8 mouse cellular contexts compared by ENCODE assay signal in the genomic region with DNA sequence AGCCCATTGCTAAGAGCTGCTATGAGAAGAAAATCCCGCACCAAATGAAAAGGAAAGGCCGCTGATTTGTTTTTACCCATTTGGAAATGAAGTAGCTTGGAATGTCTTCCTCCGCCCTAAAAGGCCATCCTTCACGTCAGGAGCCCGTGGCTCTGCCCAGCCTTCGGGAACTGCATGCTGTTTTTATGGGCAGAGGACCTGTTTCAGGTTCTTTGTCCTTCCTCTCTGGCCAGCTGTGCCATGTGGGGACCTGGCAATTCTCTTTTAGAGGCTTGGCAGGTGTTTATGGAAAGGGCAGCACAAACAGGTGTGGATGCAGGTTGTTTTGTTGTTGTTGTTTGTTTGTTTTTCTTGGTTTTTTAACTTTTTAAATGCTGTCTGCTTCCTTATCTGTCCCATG.
A peak's percentile ranks its signal among the peaks of the same experiment; 100 is the strongest.
DNase-seq lines count a peak whose midpoint lies in the region; ATAC-seq and TF ChIP-seq lines count a peak whose summit lies in the region.

No protein-coding gene starts in this region.

- peak overlapping the region; percentile 60; the same call in 1 of the 2 replicates for H3K9ac ChIP-seq in forebrain, embryonic 13.5 days
- 0 out of 2 replicates have a peak overlapping the region, but pooled peaks have one; percentile 1 for H3K9ac ChIP-seq in intestine, postnatal 0 days (ENCODE audit: low read depth, low read length)

- H3K36me3 ChIP-seq in forebrain, embryonic 13.5 days (ENCODE audit: poor library complexity, severe bottlenecking), result no peaks in the 10 kb centered on the region
- no peaks in the 10 kb centered on the region for H3K36me3 ChIP-seq in intestine, postnatal 0 days (ENCODE audit: control insufficient read depth, insufficient read depth)
- no peaks in the 10 kb centered on the region for H3K36me3 ChIP-seq in myocyte (ENCODE audit: control insufficient read depth, insufficient read depth)

- peak overlapping the region; percentile 61 for H3K4me2 ChIP-seq in forebrain, embryonic 13.5 days
- H3K4me2 ChIP-seq in intestine, postnatal 0 days (replicated peaks; ENCODE audit: low read depth), result peak overlapping the region; percentile 60
- peak overlapping the region; percentile 15 for H3K4me2 ChIP-seq in myocyte (ENCODE audit: low read depth)

- H3K79me2 ChIP-seq in myocyte (ENCODE audit: control insufficient read depth, insufficient read depth), result no peaks in the 10 kb centered on the region

- H3ac ChIP-seq in myocyte (ENCODE audit: control insufficient read depth, insufficient read length), result no peak overlapping the region

- H3K9me3 ChIP-seq in forebrain, embryonic 13.5 days (replicated peaks), result no peaks in the 10 kb centered on the region
- H3K9me3 ChIP-seq in intestine, postnatal 0 days (ENCODE audit: control insufficient read depth), result no peaks in the 10 kb centered on the region

- no peak for TF ChIP-seq CTCF in layer of hippocampus, adult 2 months (conservative IDR thresholded peaks at IDR 0.05)
- no peak for TF ChIP-seq CTCF in intestine, postnatal 0 days (IDR thresholded peaks at IDR 0.05; ENCODE audit: low read depth)

- peak overlapping the region; percentile 42 for H3K4me3 ChIP-seq in layer of hippocampus, adult 2 months
- H3K4me3 ChIP-seq in forebrain, embryonic 13.5 days, result 0 out of 2 replicates have a peak overlapping the region, but pooled peaks have one; percentile 31
- 0 out of 2 replicates have a peak overlapping the region, but pooled peaks have one; percentile 16 for H3K4me3 ChIP-seq in intestine, postnatal 0 days (ENCODE audit: low read depth, low read length)
- H3K4me3 ChIP-seq in myocyte, result no peak overlapping the region

- no peak for DNase-seq in layer of hippocampus, adult 2 months (ENCODE audit: low spot score in 2 of 2)
- DNase-seq in layer of hippocampus, adult 8-10 months (ENCODE audit: low spot score in 2 of 2), result no peak
- DNase-seq in spleen, postnatal 36 days (ENCODE audit: low spot score in 2 of 2), result no peak
- DNase-seq in retina, embryonic 14.5 days (ENCODE audit: low spot score), result no peak
- no peak for DNase-seq in adrenal gland, adult 8-10 months

- 0 out of 2 replicates have a peak, but pooled peaks cover 3% of the 10 kb centered on the region for H3K27me3 ChIP-seq in forebrain, embryonic 13.5 days
- no peaks in the 10 kb centered on the region; the same call in 1 of the 2 replicates for H3K27me3 ChIP-seq in intestine, postnatal 0 days (replicated peaks; ENCODE audit: control insufficient read depth, insufficient read depth, low read length)
- H3K27me3 ChIP-seq in myocyte (ENCODE audit: control insufficient read depth, insufficient read depth, insufficient read length), result no peaks in the 10 kb centered on the region

- H3K27ac ChIP-seq in layer of hippocampus, adult 2 months, result 0 out of 2 replicates have a peak overlapping the region, but pooled peaks have one; percentile 14
- peak overlapping the region; percentile 84 for H3K27ac ChIP-seq in forebrain, embryonic 13.5 days
- no peak overlapping the region for H3K27ac ChIP-seq in intestine, postnatal 0 days (ENCODE audit: low read depth, low read length)

- peak; percentile 23; the same call in 1 of the 2 replicates for ATAC-seq in forebrain, embryonic 13.5 days
- no peak for ATAC-seq in intestine, postnatal 0 days

- WGBS in forebrain, embryonic 13.5 days, result 3% methylated on average over 6 of the region's 6 CpGs
- 32% methylated on average over 6 of the region's 6 CpGs for WGBS in intestine, postnatal 0 days

- H3K4me1 ChIP-seq in forebrain, embryonic 13.5 days, result peaks cover 35% of the 10 kb centered on the region
- H3K4me1 ChIP-seq in intestine, postnatal 0 days (replicated peaks; ENCODE audit: control insufficient read depth, insufficient read depth, low read length), result no peaks in the 10 kb centered on the region

- no peak for TF ChIP-seq POLR2A in myocyte (IDR thresholded peaks at IDR 0.05; ENCODE audit: insufficient read length, low read depth)

TF ChIP-seq in myocyte, 11 proteins besides CTCF, POLR2A, EP300 and RAD21:
- TF ChIP-seq TCF3 (IDR thresholded peaks at IDR 0.05; ENCODE audit: insufficient read length, low read depth) (no peak), CEBPB (IDR thresholded peaks at IDR 0.05; ENCODE audit: insufficient read depth, poor library complexity, severe bottlenecking) (no peak), MYOD1 (IDR thresholded peaks at IDR 0.05; ENCODE audit: control insufficient read depth in 1 of 3, insufficient read length in 2 of 3, low read depth in 2 of 3) (no peak), SRF (IDR thresholded peaks at IDR 0.05; ENCODE audit: control insufficient read depth, insufficient read length, low read depth) (no peak), POLR2AphosphoS2 (IDR thresholded peaks at IDR 0.05; ENCODE audit: insufficient read length, low read depth) (no peak), E2F4 (IDR thresholded peaks at IDR 0.05; ENCODE audit: insufficient read depth) (no peak), TCF12 (IDR thresholded peaks at IDR 0.05; ENCODE audit: insufficient read depth, poor library complexity, severe bottlenecking) (no peak), USF1 (IDR thresholded peaks at IDR 0.05; ENCODE audit: low read depth) (no peak), REST (IDR thresholded peaks at IDR 0.05; ENCODE audit: insufficient read depth, insufficient read length) (no peak), MAX (IDR thresholded peaks at IDR 0.05; ENCODE audit: low read depth) (no peak), MYOG (IDR thresholded peaks at IDR 0.05; ENCODE audit: control insufficient read depth in 1 of 3, insufficient read depth in 1 of 3, insufficient read length in 2 of 3, low read depth in 2 of 3) (no peak)
TF ChIP-seq in myocyte: peak in this region for 0.
